Mouse (Mus musculus): ENCODE results near the gene Apod.
A peak's percentile ranks its signal among the peaks of the same experiment; 100 is the strongest.
"Not testable (repeated sequence)": the region's sequence is repeated elsewhere in the genome, so short reads cannot be mapped to it uniquely, and the experiment has no call there.

Gene Apod

GRCm38 (mm10) chr16:31320954-31321353 is 6.3 kb upstream of the Apod start:
- DNase-seq (ENCODE audit: low spot score), result no peak

GRCm38 (mm10) chr16:31319723-31320122 is 5.1 kb upstream of the Apod start:
- DNase-seq (ENCODE audit: low spot score), result not testable (repeated sequence)

GRCm38 (mm10) chr16:31319316-31319715 is 4.7 kb upstream of the Apod start:
- no peak for DNase-seq (ENCODE audit: low spot score)

GRCm38 (mm10) chr16:31318418-31318817 is 3.8 kb upstream of the Apod start:
- no peak for DNase-seq (ENCODE audit: low spot score)

GRCm38 (mm10) chr16:31316246-31317143 is 1.9 kb upstream of the Apod start:
- DNase-seq (ENCODE audit: low spot score), result not testable (repeated sequence)

- DNase-seq (ENCODE audit: low spot score), result no peak
Measured at GRCm38 (mm10) chr16:31315294-31315693, 686 bp upstream of the Apod start.

GRCm38 (mm10) chr16:31313611-31314010 is 997 bp downstream of the Apod start:
- no peak for DNase-seq (ENCODE audit: low spot score)

- DNase-seq (ENCODE audit: low spot score), result no peak
Measured at GRCm38 (mm10) chr16:31312296-31312695, 2.3 kb downstream of the Apod start.

- no peak for DNase-seq (ENCODE audit: low spot score)
Measured at GRCm38 (mm10) chr16:31305199-31305919, 9.2 kb downstream of the Apod start.

GRCm38 (mm10) chr16:31303276-31303675 is 11.3 kb downstream of the Apod start:
- no peak for DNase-seq (ENCODE audit: low spot score)

- no peak for DNase-seq (ENCODE audit: low spot score)
Measured at GRCm38 (mm10) chr16:31300883-31301532, 13.6 kb downstream of the Apod start.

- DNase-seq (ENCODE audit: low spot score), result no peak
Measured at GRCm38 (mm10) chr16:31300467-31300866, 14.1 kb downstream of the Apod start.

GRCm38 (mm10) chr16:31299960-31300353 is 14.7 kb downstream of the Apod start:
- no peak for DNase-seq (ENCODE audit: low spot score)

- DNase-seq (ENCODE audit: low spot score), result no peak
Measured at GRCm38 (mm10) chr16:31299164-31299959, 15.2 kb downstream of the Apod start.

GRCm38 (mm10) chr16:31297113-31297512 is 17.5 kb downstream of the Apod start:
- no peak for DNase-seq (ENCODE audit: low spot score)

GRCm38 (mm10) chr16:31293761-31294160 is 20.8 kb downstream of the Apod start:
- no peak for DNase-seq (ENCODE audit: low spot score)

- no peak for DNase-seq (ENCODE audit: low spot score)
Measured at GRCm38 (mm10) chr16:31290751-31291365, 23.8 kb downstream of the Apod start.

- peak; percentile 47 for DNase-seq (ENCODE audit: low spot score)
Measured at GRCm38 (mm10) chr16:31290281-31290680, 24.3 kb downstream of the Apod start.

GRCm38 (mm10) chr16:31287712-31288111 is 26.9 kb downstream of the Apod start:
- DNase-seq (ENCODE audit: low spot score), result no peak

- no peak for DNase-seq (ENCODE audit: low spot score)
Measured at GRCm38 (mm10) chr16:31286801-31287488, 27.7 kb downstream of the Apod start.

GRCm38 (mm10) chr16:31281981-31282380 is 32.6 kb downstream of the Apod start:
- no peak for DNase-seq (ENCODE audit: low spot score)

All from ovary, postnatal 36 days (tissue).